Mouse (Mus musculus) liver, postnatal 0 days (tissue): ENCODE measurements at regions not wholly inside any gene's neighbourhood (a gene's known extent, or its start where the extent isn't known, plus 50 kb on each side); places are given as distances from the start of the nearest gene placed in this dataset.

Source experiments
- ATAC-seq: fragments of 200-750 bp; cut with Nextera tagmentation; 2 replicates; pipeline ENCODE4 v1.8.0; 2017; ENCODE audit warnings: mild to moderate bottlenecking, moderate library complexity
- DNase-seq: peaks from one replicate; pipeline ENCODE4 v3.0.0-alpha.2; 2016
- H3K27ac ChIP-seq: fragments of 300-500 bp; sonication (generic); 2 replicates; pipeline ENCODE4 v1.5.1; 2014; ENCODE audit warnings: antibody characterized with exemption, moderate library complexity, mild to moderate bottlenecking, low read depth
- H3K27me3 ChIP-seq: fragments of 300-500 bp; sonication (generic); 2 replicates; pipeline ENCODE4 v1.6.1; 2014; ENCODE audit warnings: low read length, control low read depth, mixed read lengths; ENCODE audit not compliant: insufficient read depth
- H3K36me3 ChIP-seq: fragments of 300-500 bp; sonication (generic); replicated peaks from 2 replicates; pipeline ENCODE4 v1.6.1; 2014; ENCODE audit warnings: mild to moderate bottlenecking, control low read depth, low read length, moderate library complexity, mixed read lengths; ENCODE audit not compliant: insufficient read depth
- H3K4me1 ChIP-seq: fragments of 300-500 bp; sonication (generic); 2 replicates; pipeline ENCODE4 v1.6.1; 2014; ENCODE audit warnings: antibody characterized with exemption, mild to moderate bottlenecking, control low read depth; ENCODE audit not compliant: insufficient read depth
- H3K4me2 ChIP-seq: fragments of 300-500 bp; sonication (generic); 2 replicates; pipeline ENCODE4 v1.6.1; 2014; ENCODE audit warnings: low read depth, mild to moderate bottlenecking, low read length, moderate library complexity, mixed read lengths
- H3K4me3 ChIP-seq: fragments of 300-500 bp; sonication (generic); 2 replicates; pipeline ENCODE4 v1.5.1; 2014; ENCODE audit warnings: low read depth, low read length
- H3K9ac ChIP-seq: fragments of 300-500 bp; sonication (generic); replicated peaks from 2 replicates; pipeline ENCODE4 v1.6.1; 2014; ENCODE audit warnings: mild to moderate bottlenecking, moderate library complexity
- H3K9me3 ChIP-seq: fragments of 300-500 bp; sonication (generic); 2 replicates; pipeline ENCODE4 v1.6.1; 2016; ENCODE audit warnings: mild to moderate bottlenecking, control low read depth, low read length, mixed read lengths
- CTCF ChIP-seq: sonication (generic); IDR thresholded peaks from 2 replicates; pipeline ENCODE4 v1.5.1; 2016; ENCODE audit warnings: antibody characterized with exemption, low read depth
- EP300 ChIP-seq: IDR thresholded peaks from 2 replicates; pipeline ENCODE4 v1.6.1; 2016; ENCODE audit warnings: antibody characterized with exemption, low read depth, mild to moderate bottlenecking
- WGBS: fragments of 180-500 bp; shearing (Covaris S2); extraction: QIAGEN DNeasy Blood & Tissue Kit; methylation state at CpG from one replicate; pipeline ENCODE4 v1.1.7; 2014; ENCODE audit not compliant: insufficient replicate concordance; 5-methylcytosine and 5-hydroxymethylcytosine counted together

DNA sequence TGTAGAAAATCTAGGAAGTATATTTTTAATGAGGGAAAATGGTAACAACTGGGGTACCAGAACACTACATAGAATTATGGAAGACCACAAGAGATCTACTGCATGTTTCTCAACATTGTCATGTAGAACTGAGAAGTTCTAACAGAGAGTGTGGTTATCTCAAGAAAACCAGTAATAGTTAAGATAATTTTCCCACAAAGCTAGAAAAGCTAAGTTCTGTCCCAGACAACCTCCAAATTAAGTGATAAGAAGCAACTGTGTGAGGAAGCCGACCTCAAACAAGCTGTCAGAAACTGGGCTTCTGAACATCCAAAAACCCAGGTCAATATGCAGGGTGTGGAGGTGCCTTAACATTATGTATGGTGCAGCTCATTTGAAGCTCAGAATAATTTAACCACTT is 261.4 kb upstream of the Speer4f2 start:
- H3K4me3 ChIP-seq, result no peak overlapping the region
- ATAC-seq, result no peak
- no peak overlapping the region for H3K27ac ChIP-seq
- WGBS, result 53% methylated on average over 1 of the region's 1 CpGs
- H3K4me1 ChIP-seq, result no peaks in the 10 kb centered on the region
- no peaks in the 10 kb centered on the region for H3K9me3 ChIP-seq
- no peak overlapping the region for H3K4me2 ChIP-seq
- H3K27me3 ChIP-seq, result no peaks in the 10 kb centered on the region
- no peaks in the 10 kb centered on the region for H3K36me3 ChIP-seq
- DNase-seq, result no peak
- H3K9ac ChIP-seq, result no peak overlapping the region
- no peak for TF ChIP-seq EP300
- TF ChIP-seq CTCF, result no peak

- H3K27me3 ChIP-seq, result no peaks in the 10 kb centered on the region
- no peaks in the 10 kb centered on the region for H3K4me1 ChIP-seq
- H3K36me3 ChIP-seq, result no peaks in the 10 kb centered on the region
- H3K9ac ChIP-seq, result no peak overlapping the region
- TF ChIP-seq EP300 (no peak), CTCF (0 out of 2 replicates have a peak, but pooled peaks have one; percentile 19)
- no peaks in the 10 kb centered on the region for H3K9me3 ChIP-seq
- 40% methylated on average over 2 of the region's 2 CpGs for WGBS
- no peak for DNase-seq
- no peak overlapping the region for H3K27ac ChIP-seq
- no peak for ATAC-seq
- H3K4me2 ChIP-seq, result no peak overlapping the region
- H3K4me3 ChIP-seq, result no peak overlapping the region
Observed at GRCm38 (mm10) chr5:17112026-17112425, 261.0 kb upstream of the Speer4f2 start.

DNA sequence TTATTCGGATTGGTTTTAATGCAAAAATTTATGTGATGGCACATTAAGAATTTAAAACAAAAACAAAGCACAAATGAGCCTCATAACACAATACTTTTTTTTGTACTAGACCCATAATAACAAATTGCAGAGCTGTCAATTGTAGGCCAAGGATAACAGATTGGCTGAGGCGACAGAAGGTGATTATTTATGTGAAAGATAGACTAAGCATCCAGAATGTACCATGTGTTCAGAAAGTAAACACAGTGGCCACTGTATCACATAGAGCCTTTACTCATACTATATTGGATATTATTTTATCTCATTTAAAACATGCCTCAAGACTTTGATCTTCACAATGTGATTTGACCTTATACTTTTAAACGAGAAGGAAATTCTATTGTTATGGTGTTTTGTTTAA is 257.9 kb upstream of the Speer4f2 start:
- no peaks in the 10 kb centered on the region for H3K27me3 ChIP-seq
- ATAC-seq (no peak), DNase-seq (no peak)
- H3K36me3 ChIP-seq, result no peaks in the 10 kb centered on the region
- WGBS, result 70% methylated on average over 3 of the region's 3 CpGs
- H3K9me3 ChIP-seq, result no peaks in the 10 kb centered on the region
- H3K27ac ChIP-seq, result no peak overlapping the region
- no peak for TF ChIP-seq CTCF
- no peak for TF ChIP-seq EP300
- H3K4me1 ChIP-seq, result no peaks in the 10 kb centered on the region
- H3K4me2 ChIP-seq, result no peak overlapping the region
- no peak overlapping the region for H3K4me3 ChIP-seq
- no peak overlapping the region for H3K9ac ChIP-seq

DNA sequence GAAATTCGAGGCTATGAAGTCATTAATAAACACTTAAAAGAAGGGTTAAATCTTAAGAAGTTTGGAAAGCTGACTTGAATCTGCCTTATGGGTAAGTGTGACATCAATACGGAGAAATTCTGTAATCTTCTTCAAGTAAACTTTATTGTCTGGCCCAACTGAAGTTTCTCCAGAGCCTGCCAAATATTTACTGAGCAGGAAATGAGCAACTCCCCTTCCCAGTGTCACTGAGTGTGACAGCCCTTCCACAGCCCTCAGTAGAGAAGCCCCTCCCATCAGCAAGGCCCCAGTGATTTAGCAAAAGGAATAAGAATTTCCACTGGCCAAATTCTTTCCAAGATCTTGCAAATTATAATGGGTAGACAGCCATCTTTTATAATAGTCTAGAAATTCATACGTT is 256.9 kb upstream of the Speer4f2 start:
- H3K9ac ChIP-seq, result no peak overlapping the region
- no peaks in the 10 kb centered on the region for H3K9me3 ChIP-seq
- DNase-seq, result no peak
- no peak for ATAC-seq
- no peak overlapping the region for H3K4me2 ChIP-seq
- H3K27me3 ChIP-seq, result no peaks in the 10 kb centered on the region
- TF ChIP-seq CTCF (no peak), EP300 (no peak)
- H3K4me1 ChIP-seq, result no peaks in the 10 kb centered on the region
- no peaks in the 10 kb centered on the region for H3K36me3 ChIP-seq
- WGBS, result 45% methylated on average over 3 of the region's 3 CpGs
- no peak overlapping the region for H3K4me3 ChIP-seq
- no peak overlapping the region for H3K27ac ChIP-seq

- no peak for TF ChIP-seq CTCF
- no peak for TF ChIP-seq EP300
- H3K9ac ChIP-seq, result no peak overlapping the region
- H3K36me3 ChIP-seq, result no peaks in the 10 kb centered on the region
- H3K4me1 ChIP-seq, result no peaks in the 10 kb centered on the region
- H3K9me3 ChIP-seq, result no peaks in the 10 kb centered on the region
- ATAC-seq (no peak), DNase-seq (no peak)
- WGBS, result 76% methylated on average over 2 of the region's 2 CpGs
- no peak overlapping the region for H3K4me3 ChIP-seq
- H3K4me2 ChIP-seq, result no peak overlapping the region
- no peak overlapping the region for H3K27ac ChIP-seq
- no peaks in the 10 kb centered on the region for H3K27me3 ChIP-seq
Observed at GRCm38 (mm10) chr5:17125240-17125639, 247.7 kb upstream of the Speer4f2 start.

- 70% methylated on average over 4 of the region's 4 CpGs for WGBS
- TF ChIP-seq EP300, result no peak
- TF ChIP-seq CTCF, result no peak
- Histone ChIP-seq H3K9me3 (no peaks in the 10 kb centered on the region), H3K4me2 (no peak overlapping the region), H3K27ac (no peak overlapping the region), H3K4me3 (no peak overlapping the region), H3K36me3 (no peaks in the 10 kb centered on the region), H3K4me1 (no peaks in the 10 kb centered on the region), H3K9ac (no peak overlapping the region), H3K27me3 (no peaks in the 10 kb centered on the region)
- DNase-seq (no peak), ATAC-seq (no peak)
Observed at GRCm38 (mm10) chr5:17127501-17127900, 245.5 kb upstream of the Speer4f2 start.

DNA sequence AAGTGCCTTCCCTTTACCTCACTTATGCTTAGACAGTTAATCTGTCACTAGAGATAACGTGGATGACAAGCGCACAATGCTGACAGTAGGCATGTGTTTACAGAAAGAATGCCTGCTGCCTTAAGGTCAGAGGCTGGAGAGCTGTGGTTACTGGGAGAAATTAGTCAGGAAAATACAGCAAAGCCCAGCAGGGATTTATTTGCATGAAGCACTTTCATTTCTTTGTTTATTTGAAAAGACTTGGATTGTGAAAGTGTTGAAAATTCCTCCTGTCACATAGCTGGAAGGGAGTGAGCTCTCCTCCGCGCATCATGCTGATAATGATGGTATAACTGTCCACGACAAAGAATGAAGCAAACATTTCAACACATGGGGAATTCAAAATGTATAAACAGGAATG is 237.5 kb upstream of the Speer4f2 start:
- no peaks in the 10 kb centered on the region; the same call in 1 of the 2 replicates for H3K4me1 ChIP-seq
- 0 out of 2 replicates have a peak, but pooled peaks cover 3% of the 10 kb centered on the region for H3K27me3 ChIP-seq
- 52% methylated on average over 5 of the region's 5 CpGs for WGBS
- H3K27ac ChIP-seq, result no peak overlapping the region
- no peaks in the 10 kb centered on the region for H3K36me3 ChIP-seq
- no peak overlapping the region for H3K9ac ChIP-seq
- H3K4me2 ChIP-seq, result no peak overlapping the region
- TF ChIP-seq EP300, result no peak
- no peak for DNase-seq
- H3K9me3 ChIP-seq, result no peaks in the 10 kb centered on the region
- no peak for ATAC-seq
- no peak overlapping the region for H3K4me3 ChIP-seq
